In the genomic region with DNA sequence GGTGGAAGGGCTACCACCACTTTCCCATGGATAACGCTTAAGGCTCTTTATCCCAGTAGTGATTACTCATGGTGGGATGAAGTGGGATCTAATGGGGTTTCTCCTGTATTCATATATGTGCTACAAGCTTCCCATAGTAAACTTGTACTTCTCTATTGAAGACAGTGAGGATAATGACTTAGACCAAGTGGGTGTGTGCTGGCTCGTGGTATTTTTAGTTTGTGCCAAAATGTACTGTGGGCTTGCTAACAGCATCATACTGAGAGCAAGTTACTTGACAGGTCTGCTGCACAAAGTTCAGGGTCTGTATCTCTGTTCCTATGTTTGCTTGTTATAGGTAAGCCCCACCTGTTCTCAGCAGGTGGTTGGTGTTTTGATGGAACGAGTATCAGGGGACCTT, we compare ENCODE assay signal across 16 mouse cellular contexts. TPM values are rescaled to one million over a fixed set of nuclear protein-coding genes. Genes with fewer than 3 reads are reported as not detected.
"Had no signal": no experiment of that assay in that cellular context is flagged by ENCODE, and none has a peak within 500 bp of the region (broad histone marks: within the 10 kb centered on the region; RNA-seq: fewer than 3 reads in every experiment).

No protein-coding gene starts in this region.

- DNase-seq: lung, adult 18-20 months; lung, postnatal 4 days; midbrain, embryonic 14.5 days; retina, postnatal 1 day; right cerebral cortex, postnatal 14 days; spleen, adult 18-20 months; thymus, adult 2 months; thymus, postnatal 25 days; thymus, postnatal 4 days had no signal

- H3K4me3 ChIP-seq: midbrain, embryonic 10.5 days; midbrain, embryonic 12.5 days; myocyte; neural tube, embryonic 13.5 days; neural tube, embryonic 15.5 days had no signal

- ATAC-seq: midbrain, embryonic 16.5 days had no signal

- H3K9me3 ChIP-seq: midbrain, embryonic 10.5 days; midbrain, embryonic 12.5 days; neural tube, embryonic 13.5 days; neural tube, embryonic 15.5 days had no signal

- H3K36me3 ChIP-seq: midbrain, embryonic 10.5 days; midbrain, embryonic 12.5 days; neural tube, embryonic 13.5 days; neural tube, embryonic 15.5 days had no signal

- H3K4me1 ChIP-seq: midbrain, embryonic 10.5 days; neural tube, embryonic 13.5 days; neural tube, embryonic 15.5 days had no signal

- H3K27me3 ChIP-seq: midbrain, embryonic 12.5 days; neural tube, embryonic 13.5 days; neural tube, embryonic 15.5 days had no signal

RNA-seq across cellular contexts. Expression of a gene that starts 35.7 kb away (rescaled TPM):
- polyA plus RNA-seq: myocyte; testis, adult 2 months had no signal
